In genomic region chr10:107899946-107900345, GRCm38 (mm10) we compare ENCODE assay signal across 17 mouse cellular contexts. TPM values are rescaled to one million over a fixed set of nuclear protein-coding genes. Genes with fewer than 3 reads are reported as not detected.
"Had no signal": no experiment of that assay in that cellular context is flagged by ENCODE, and none has a peak within 500 bp of the region (broad histone marks: within the 10 kb centered on the region; RNA-seq: fewer than 3 reads in every experiment).

No protein-coding gene starts in this region.

- H3K27me3 ChIP-seq: liver, embryonic 15.5 days; midbrain, embryonic 13.5 days; neural tube, embryonic 15.5 days had no signal

- H3K4me1 ChIP-seq: limb, embryonic 10.5 days; liver, embryonic 15.5 days; midbrain, embryonic 13.5 days; neural tube, embryonic 15.5 days had no signal

- H3K9ac ChIP-seq: liver, embryonic 15.5 days; midbrain, embryonic 13.5 days; neural tube, embryonic 15.5 days had no signal

- H3K27ac ChIP-seq: layer of hippocampus, adult 2 months; left cerebral cortex, adult 2 months; limb, embryonic 10.5 days; liver, embryonic 15.5 days; midbrain, embryonic 13.5 days; neural tube, embryonic 15.5 days had no signal

- H3K9me3 ChIP-seq: limb, embryonic 10.5 days; liver, embryonic 15.5 days; midbrain, embryonic 13.5 days; neural tube, embryonic 15.5 days had no signal

- H3K4me3 ChIP-seq: layer of hippocampus, adult 2 months; left cerebral cortex, adult 2 months; limb, embryonic 10.5 days; liver, embryonic 15.5 days; midbrain, embryonic 13.5 days; neural tube, embryonic 15.5 days had no signal

- DNase-seq: kidney, postnatal 10 days; kidney, postnatal 4 days; lung, adult 2 months; lung, postnatal 36 days; right cerebral cortex, adult 18-20 months; right cerebral cortex, postnatal 25 days; thymus, adult 18-20 months; thymus, postnatal 14 days had no signal

- ATAC-seq: lung, postnatal 0 days; midbrain, embryonic 13.5 days had no signal

- H3K36me3 ChIP-seq: limb, embryonic 10.5 days; liver, embryonic 15.5 days; midbrain, embryonic 13.5 days; neural tube, embryonic 15.5 days had no signal

- H3K4me2 ChIP-seq: liver, embryonic 11.5 days; liver, embryonic 15.5 days; midbrain, embryonic 13.5 days; neural tube, embryonic 15.5 days had no signal

RNA-seq across cellular contexts. Expression of gene Otogl, which starts 12.0 kb away (rescaled TPM):
- polyA plus RNA-seq: limb, embryonic 10.5 days; neural tube, embryonic 11.5 days had no signal
